22 mouse cellular contexts compared by ENCODE assay signal in genomic region chr13:10355796-10356195, GRCm38 (mm10). TPM values are rescaled to one million over a fixed set of nuclear protein-coding genes. Genes with fewer than 3 reads are reported as not detected.
"Had no signal": no experiment of that assay in that cellular context is flagged by ENCODE, and none has a peak within 500 bp of the region (broad histone marks: within the 10 kb centered on the region; RNA-seq: fewer than 3 reads in every experiment).

No protein-coding gene starts in this region.

- H3K27me3 ChIP-seq: midbrain, embryonic 15.5 days had no signal

- H3K4me2 ChIP-seq: limb, embryonic 13.5 days; liver, embryonic 11.5 days; lung, embryonic 14.5 days; midbrain, embryonic 12.5 days; midbrain, embryonic 15.5 days; neural tube, embryonic 12.5 days; neural tube, embryonic 15.5 days had no signal

- H3K4me3 ChIP-seq: layer of hippocampus, adult 2 months; limb, embryonic 10.5 days; limb, embryonic 13.5 days; midbrain, embryonic 12.5 days; midbrain, embryonic 15.5 days; neural tube, embryonic 12.5 days; neural tube, embryonic 15.5 days had no signal

- H3K36me3 ChIP-seq: limb, embryonic 10.5 days; limb, embryonic 13.5 days; midbrain, embryonic 12.5 days; midbrain, embryonic 15.5 days; neural tube, embryonic 12.5 days; neural tube, embryonic 15.5 days had no signal

- H3K9ac ChIP-seq: limb, embryonic 13.5 days; liver, embryonic 14.5 days; liver, postnatal 0 days; lung, embryonic 14.5 days; midbrain, embryonic 12.5 days; midbrain, embryonic 15.5 days; neural tube, embryonic 12.5 days; neural tube, embryonic 15.5 days had no signal

- ATAC-seq: intestine, postnatal 0 days; liver, postnatal 0 days; lung, postnatal 0 days; midbrain, embryonic 15.5 days had no signal

- H3K9me3 ChIP-seq: limb, embryonic 10.5 days; limb, embryonic 13.5 days; midbrain, embryonic 12.5 days; midbrain, embryonic 15.5 days; neural tube, embryonic 12.5 days; neural tube, embryonic 15.5 days had no signal

- H3K27ac ChIP-seq: layer of hippocampus, adult 2 months; limb, embryonic 10.5 days; limb, embryonic 13.5 days; liver, embryonic 14.5 days; macrophage; midbrain, embryonic 12.5 days; midbrain, embryonic 15.5 days; neural tube, embryonic 12.5 days; neural tube, embryonic 15.5 days; stomach, postnatal 0 days had no signal

- DNase-seq: layer of hippocampus, adult 9-11 months; liver, postnatal 0 days; lung, embryonic 14.5 days; right cerebral cortex, adult 18-20 months; right cerebral cortex, postnatal 14 days; right cerebral cortex, postnatal 4 days; thymus, adult 2 months; thymus, postnatal 14 days; thymus, postnatal 4 days had no signal

RNA-seq across cellular contexts. Expression of gene Chrm3, which starts 4.9 kb away (rescaled TPM):
- polyA plus RNA-seq: limb, embryonic 10.5 days; liver, postnatal 0 days; macrophage had no signal
